Mouse (Mus musculus) liver, embryonic 14.5 days (tissue): ENCODE measurements around the gene Nckap5l.

Experiments used
- CTCF ChIP-seq: IDR thresholded peaks from 2 replicates; pipeline ENCODE4 v1.5.1; 2016; ENCODE audit warnings: antibody characterized with exemption, low read depth, control low read depth
- EP300 ChIP-seq: IDR thresholded peaks from 2 replicates; pipeline ENCODE4 v1.6.1; 2016; ENCODE audit warnings: antibody characterized with exemption, low read depth

DNA sequence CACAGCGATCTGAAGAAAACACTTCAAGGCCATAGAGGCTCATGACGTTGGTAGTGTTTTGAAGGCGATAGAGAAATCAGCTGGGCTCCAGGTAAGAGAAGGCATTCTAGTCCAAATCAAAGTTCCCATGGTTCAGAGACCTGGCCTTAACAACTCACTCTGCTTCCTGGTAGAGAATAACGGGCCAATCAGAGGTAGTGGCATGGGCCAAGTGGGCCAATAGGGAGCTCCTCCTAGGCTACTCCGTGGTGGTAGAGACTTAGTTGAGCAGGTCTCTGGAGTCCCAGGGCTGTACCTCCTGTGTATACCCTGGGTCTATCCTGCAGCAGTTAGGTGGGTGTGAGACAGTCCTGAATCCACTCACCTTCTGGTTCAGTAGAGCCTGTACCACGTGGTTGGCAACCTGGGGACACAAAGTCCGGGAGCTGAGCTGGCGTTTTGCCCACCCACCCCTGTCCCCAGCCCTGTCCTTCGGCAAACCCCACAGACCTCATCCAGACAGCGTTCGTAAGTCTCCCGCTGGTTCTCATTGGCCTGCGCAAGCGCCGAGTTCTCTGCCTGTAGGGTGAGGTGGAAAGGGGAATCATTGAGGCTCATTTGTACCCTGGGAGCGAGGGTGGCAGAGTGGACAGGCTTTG, 24.3 kb downstream of the Nckap5l start:
- TF ChIP-seq CTCF (no peak), EP300 (no peak)
